Mouse (Mus musculus): Measurements from ENCODE around the gene Rgs21. TPM values are rescaled to one million over a fixed set of nuclear protein-coding genes. Genes with fewer than 3 reads are reported as not detected.

Rgs21 gene
- total and polyA plus RNA-seq, 2 experiments, result not detected

DNA sequence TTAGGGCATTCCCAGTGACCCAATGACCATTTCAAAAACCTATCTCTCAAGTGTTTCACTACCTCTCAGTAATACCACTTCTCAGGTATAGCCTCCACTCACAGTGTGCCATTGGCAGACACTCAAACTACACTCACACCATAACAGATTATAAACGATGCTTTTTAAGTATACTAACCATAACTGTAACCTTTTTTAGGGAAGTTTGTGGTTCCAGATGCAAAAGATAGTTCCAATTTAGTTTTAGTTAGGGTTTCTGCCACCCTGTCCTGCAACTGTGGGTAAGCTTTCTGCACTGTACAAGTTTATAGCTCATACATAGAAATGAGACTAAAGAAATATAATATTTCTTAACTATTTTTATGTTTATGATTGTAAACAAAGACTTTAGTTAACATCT lies 67.7 kb downstream of the Rgs21 start:
- H3K27ac ChIP-seq (replicated peaks; ENCODE audit: insufficient read depth, low read depth, low read length), result no peak overlapping the region
- TF ChIP-seq POLR2A (IDR thresholded peaks at IDR 0.05; ENCODE audit: extremely low read depth, insufficient read depth, low read length), result no peak
- TF ChIP-seq CTCF (IDR thresholded peaks at IDR 0.05; ENCODE audit: low read depth, low read length), result no peak

DNA sequence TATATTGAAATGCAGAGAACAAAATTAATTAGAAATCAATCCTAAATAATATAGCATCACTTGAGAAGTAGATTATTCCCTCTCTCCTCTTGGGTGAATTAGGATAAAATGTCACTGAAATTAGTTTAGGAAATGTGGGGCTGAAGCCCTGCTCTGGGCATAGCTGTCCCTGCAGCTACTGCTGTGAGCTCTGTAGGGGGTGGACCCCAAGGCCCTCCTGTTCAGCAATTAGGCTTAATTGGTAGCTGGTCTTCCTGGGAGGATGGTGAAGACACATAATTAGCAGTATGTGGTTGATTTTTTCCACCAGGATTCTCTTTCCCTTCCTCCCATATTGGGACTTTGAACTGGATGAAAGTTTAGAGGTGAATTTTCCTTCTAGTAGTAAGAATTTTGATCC lies 68.7 kb downstream of the Rgs21 start:
- H3K27me3 ChIP-seq (ENCODE audit: control insufficient read depth, insufficient read depth, low read length), result no peaks in the 10 kb centered on the region
- no peaks in the 10 kb centered on the region for H3K4me1 ChIP-seq (ENCODE audit: control insufficient read depth, insufficient read depth, low read length)
- no peak for DNase-seq (ENCODE audit: extremely low read depth, low read depth, low spot score)
- no peak overlapping the region for H3K4me3 ChIP-seq (ENCODE audit: insufficient read depth, low read depth, low read length)
- no peak overlapping the region for H3K27ac ChIP-seq (replicated peaks; ENCODE audit: insufficient read depth, low read depth, low read length)
- no peaks in the 10 kb centered on the region for H3K36me3 ChIP-seq (ENCODE audit: control insufficient read depth, insufficient read depth, low read length)
- TF ChIP-seq POLR2A (IDR thresholded peaks at IDR 0.05; ENCODE audit: extremely low read depth, insufficient read depth, low read length) (no peak), CTCF (IDR thresholded peaks at IDR 0.05; ENCODE audit: low read depth, low read length) (no peak)
- no peak overlapping the region for H3K9ac ChIP-seq (ENCODE audit: low read depth, low read length)
- no peaks in the 10 kb centered on the region for H3K79me2 ChIP-seq (ENCODE audit: control insufficient read depth, insufficient read depth, low read length)

More for the DNA sequence above, 67.7 kb downstream of the Rgs21 start:
- 53% methylated on average over 1 of the region's 1 CpGs for WGBS
- Histone ChIP-seq H3K27me3 (ENCODE audit: control insufficient read depth, insufficient read depth, low read length) (no peaks in the 10 kb centered on the region), H3K79me2 (ENCODE audit: control insufficient read depth, insufficient read depth, low read length) (no peaks in the 10 kb centered on the region), H3K4me1 (ENCODE audit: control insufficient read depth, insufficient read depth, low read length) (no peaks in the 10 kb centered on the region), H3K36me3 (ENCODE audit: control insufficient read depth, insufficient read depth, low read length) (no peaks in the 10 kb centered on the region), H3K4me3 (ENCODE audit: insufficient read depth, low read depth, low read length) (no peak overlapping the region), H3K9ac (ENCODE audit: low read depth, low read length) (no peak overlapping the region)
- DNase-seq (ENCODE audit: extremely low read depth, low read depth, low spot score), result no peak

DNA sequence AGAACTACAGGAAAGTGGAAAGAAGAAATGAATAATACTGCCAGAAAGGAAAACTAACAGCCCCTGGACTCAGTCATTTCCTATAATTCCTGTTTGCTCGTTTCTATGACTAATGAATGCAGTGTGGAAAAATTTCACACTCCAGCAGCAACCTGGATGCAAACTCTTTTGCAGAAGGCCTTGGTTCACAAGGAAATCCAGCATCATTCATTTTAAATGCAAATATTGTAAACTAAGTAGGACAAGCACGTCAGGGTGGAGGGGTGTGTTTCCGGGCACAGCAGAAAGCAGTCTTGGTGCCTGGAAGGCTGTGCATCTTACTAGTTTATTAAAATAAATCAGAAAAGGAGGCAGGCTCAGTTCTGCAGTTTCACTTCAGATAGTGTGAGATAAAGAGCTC lies 69.4 kb downstream of the Rgs21 start:
- no peaks in the 10 kb centered on the region for H3K36me3 ChIP-seq (ENCODE audit: control insufficient read depth, insufficient read depth, low read length)
- H3K4me3 ChIP-seq (ENCODE audit: insufficient read depth, low read depth, low read length), result no peak overlapping the region
- no peaks in the 10 kb centered on the region for H3K79me2 ChIP-seq (ENCODE audit: control insufficient read depth, insufficient read depth, low read length)
- TF ChIP-seq POLR2A (IDR thresholded peaks at IDR 0.05; ENCODE audit: extremely low read depth, insufficient read depth, low read length) (no peak), CTCF (IDR thresholded peaks at IDR 0.05; ENCODE audit: low read depth, low read length) (no peak)
- no peaks in the 10 kb centered on the region for H3K27me3 ChIP-seq (ENCODE audit: control insufficient read depth, insufficient read depth, low read length)
- H3K27ac ChIP-seq (replicated peaks; ENCODE audit: insufficient read depth, low read depth, low read length), result no peak overlapping the region
- WGBS, result 54% methylated on average over 3 of the region's 3 CpGs
- no peak overlapping the region for H3K9ac ChIP-seq (ENCODE audit: low read depth, low read length)
- DNase-seq (ENCODE audit: extremely low read depth, low read depth, low spot score), result no peak
- H3K4me1 ChIP-seq (ENCODE audit: control insufficient read depth, insufficient read depth, low read length), result no peaks in the 10 kb centered on the region

DNA sequence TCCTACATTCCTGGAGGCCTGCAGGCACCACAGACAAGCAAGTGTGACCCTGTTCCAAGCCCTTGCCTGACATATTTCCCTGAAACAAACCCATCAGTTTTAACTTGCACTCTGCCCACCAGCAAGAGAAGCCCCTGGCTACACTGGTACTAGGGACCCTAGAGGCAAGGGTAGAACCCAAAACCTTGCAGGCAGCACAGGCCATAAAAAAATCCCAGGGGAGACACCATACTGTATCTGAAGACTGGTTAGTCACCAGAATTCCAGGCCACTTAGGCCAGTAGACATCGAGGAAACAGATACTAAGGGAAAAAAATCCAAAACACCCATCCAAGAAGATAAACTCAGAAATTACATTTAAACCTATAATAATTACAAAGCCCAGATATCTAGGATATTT lies 74.1 kb downstream of the Rgs21 start:
- H3K27ac ChIP-seq (replicated peaks; ENCODE audit: insufficient read depth, low read depth, low read length), result no peak overlapping the region
- H3K9ac ChIP-seq (ENCODE audit: low read depth, low read length), result no peak overlapping the region
- 82% methylated on average over 1 of the region's 1 CpGs for WGBS
- no peak overlapping the region for H3K4me3 ChIP-seq (ENCODE audit: insufficient read depth, low read depth, low read length)
- no peaks in the 10 kb centered on the region for H3K36me3 ChIP-seq (ENCODE audit: control insufficient read depth, insufficient read depth, low read length)
- no peak for DNase-seq (ENCODE audit: extremely low read depth, low read depth, low spot score)
- H3K27me3 ChIP-seq (ENCODE audit: control insufficient read depth, insufficient read depth, low read length), result no peaks in the 10 kb centered on the region
- TF ChIP-seq POLR2A (IDR thresholded peaks at IDR 0.05; ENCODE audit: extremely low read depth, insufficient read depth, low read length) (no peak), CTCF (IDR thresholded peaks at IDR 0.05; ENCODE audit: low read depth, low read length) (no peak)
- no peaks in the 10 kb centered on the region for H3K79me2 ChIP-seq (ENCODE audit: control insufficient read depth, insufficient read depth, low read length)
- H3K4me1 ChIP-seq (ENCODE audit: control insufficient read depth, insufficient read depth, low read length), result no peaks in the 10 kb centered on the region

DNA sequence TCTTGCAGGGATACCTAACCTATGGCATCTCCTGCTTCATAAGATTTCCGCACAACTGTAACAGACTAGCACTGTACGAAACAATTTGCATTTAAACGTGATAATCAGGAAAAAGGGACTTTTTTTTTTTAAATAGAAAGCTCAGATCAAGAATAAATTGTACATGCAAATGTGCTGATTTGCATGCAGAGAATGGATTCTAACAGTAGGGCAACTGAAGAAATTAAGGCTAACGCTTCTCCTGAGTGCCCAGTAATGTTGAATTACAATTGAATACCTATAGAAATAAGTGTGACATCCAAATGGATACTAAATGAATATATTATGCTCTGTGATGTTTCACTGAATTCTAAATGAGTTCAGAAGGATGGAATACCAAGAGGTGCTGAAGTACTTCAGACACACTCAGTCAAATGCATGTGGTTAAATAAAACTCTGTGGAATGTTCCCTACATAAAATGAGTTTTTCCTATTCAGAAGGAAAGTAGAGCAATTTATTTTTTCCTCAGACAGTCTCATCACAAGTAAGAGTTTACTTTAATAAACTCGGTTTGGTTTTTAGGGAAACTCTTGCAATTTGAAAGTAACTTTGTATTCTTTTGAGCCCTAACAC lies 79.1 kb downstream of the Rgs21 start:
- H3K36me3 ChIP-seq (ENCODE audit: control insufficient read depth, insufficient read depth, low read length), result no peaks in the 10 kb centered on the region

More for the DNA sequence above, 79.1 kb downstream of the Rgs21 start:
- 81% methylated on average over 5 of the region's 5 CpGs for WGBS
- TF ChIP-seq POLR2A (IDR thresholded peaks at IDR 0.05; ENCODE audit: extremely low read depth, insufficient read depth, low read length), result no peak
- TF ChIP-seq CTCF (IDR thresholded peaks at IDR 0.05; ENCODE audit: low read depth, low read length), result no peak
- no peaks in the 10 kb centered on the region for H3K4me1 ChIP-seq (ENCODE audit: control insufficient read depth, insufficient read depth, low read length)
- no peak for DNase-seq (ENCODE audit: extremely low read depth, low read depth, low spot score)
- H3K79me2 ChIP-seq (ENCODE audit: control insufficient read depth, insufficient read depth, low read length), result no peaks in the 10 kb centered on the region
- no peak overlapping the region for H3K4me3 ChIP-seq (ENCODE audit: insufficient read depth, low read depth, low read length)
- no peak overlapping the region for H3K27ac ChIP-seq (replicated peaks; ENCODE audit: insufficient read depth, low read depth, low read length)
- H3K9ac ChIP-seq (ENCODE audit: low read depth, low read length), result no peak overlapping the region
- H3K27me3 ChIP-seq (ENCODE audit: control insufficient read depth, insufficient read depth, low read length), result no peaks in the 10 kb centered on the region

Other genes with a start within 250 kb of the Rgs21 start
- 0.13 and 0.18 TPM in 2 replicates for gene Rgs18, start 207.8 kb upstream of the Rgs21 start, total RNA-seq (2014; rRNA removed)
- not detected in 2 replicates for gene Rgs18, start 207.8 kb upstream of the Rgs21 start, polyA plus RNA-seq (2012; rRNA removed)

Measured in liver, adult 2 months (tissue).